Mouse (Mus musculus) intestine, embryonic 16.5 days (tissue): Measurements from ENCODE around the gene Gm960. TPM values are rescaled to one million over a fixed set of nuclear protein-coding genes. Genes with fewer than 3 reads are reported as not detected.

Experiments
- ATAC-seq: fragments of 200-750 bp; cut with Nextera tagmentation; 2 replicates; pipeline ENCODE4 v1.8.0; 2017; ENCODE audit warnings: moderate TSS enrichment, moderate library complexity
- H3K27ac ChIP-seq: fragments of 300-500 bp; sonication (generic); 2 replicates; pipeline ENCODE4 v1.5.1; 2014; ENCODE audit warnings: mild to moderate bottlenecking, low read length
- H3K27me3 ChIP-seq: fragments of 300-500 bp; sonication (generic); replicated peaks from 2 replicates; pipeline ENCODE4 v1.6.1; 2014; ENCODE audit warnings: low read length, control low read depth, mixed read lengths; ENCODE audit not compliant: control insufficient read depth, insufficient read depth
- H3K36me3 ChIP-seq: fragments of 300-500 bp; sonication (generic); 2 replicates; pipeline ENCODE4 v1.6.1; 2014; ENCODE audit warnings: low read length, control low read depth; ENCODE audit not compliant: control insufficient read depth, insufficient read depth
- H3K4me1 ChIP-seq: fragments of 300-500 bp; sonication (generic); 2 replicates; pipeline ENCODE4 v1.6.1; 2014; ENCODE audit warnings: low read length, control low read depth, mixed read lengths; ENCODE audit not compliant: control insufficient read depth, insufficient read depth
- H3K4me2 ChIP-seq: fragments of 300-500 bp; sonication (generic); 2 replicates; pipeline ENCODE4 v1.6.1; 2014; ENCODE audit warnings: low read depth, low read length, control low read depth
- H3K4me3 ChIP-seq: fragments of 300-500 bp; sonication (generic); 2 replicates; pipeline ENCODE4 v1.5.1; 2014; ENCODE audit warnings: mild to moderate bottlenecking, low read length
- H3K9ac ChIP-seq: fragments of 300-500 bp; sonication (generic); 2 replicates; pipeline ENCODE4 v1.6.1; 2014; ENCODE audit warnings: low read depth, low read length
- H3K9me3 ChIP-seq: fragments of 300-500 bp; sonication (generic); 2 replicates; pipeline ENCODE4 v1.6.1; 2016; ENCODE audit warnings: low read length, control low read depth; ENCODE audit not compliant: control insufficient read depth
- WGBS: fragments of 180-500 bp; shearing (Covaris S2); extraction: QIAGEN DNeasy Blood & Tissue Kit; methylation state at CpG from one replicate; pipeline ENCODE4 v1.1.7; 2014; 5-methylcytosine and 5-hydroxymethylcytosine counted together
- polyA plus RNA-seq: library from polyadenylated mRNA; unstranded; fragments of >200 nt; fragmentation: Nextera tagmentation; extraction: Ambion mirVana; gene quantifications from 2 replicates; pipeline ENCODE4 v1.2.1, GENCODE M21; 2015

Gm960 gene
- polyA plus RNA-seq, 1 experiment from 2014 or later = 2.1 TPM

- Histone ChIP-seq H3K4me1 (no peaks in the 10 kb centered on the region), H3K9me3 (no peaks in the 10 kb centered on the region), H3K4me2 (no peak overlapping the region), H3K9ac (no peak overlapping the region), H3K4me3 (no peak overlapping the region), H3K27ac (no peak overlapping the region), H3K36me3 (no peaks in the 10 kb centered on the region), H3K27me3 (no peaks in the 10 kb centered on the region)
- WGBS = 92% methylated on average over 5 of the region's 5 CpGs
- ATAC-seq = no peak
Observed at GRCm38 (mm10) chr19:4739762-4740161, 41.3 kb upstream of the Gm960 start.

GRCm38 (mm10) chr19:4739053-4739452, 40.6 kb upstream of the Gm960 start:
- WGBS = 92% methylated on average over 11 of the region's 11 CpGs
- no peak for ATAC-seq
- H3K4me1 ChIP-seq = no peaks in the 10 kb centered on the region
- no peak overlapping the region for H3K9ac ChIP-seq
- no peak overlapping the region for H3K4me3 ChIP-seq
- no peak overlapping the region for H3K27ac ChIP-seq
- H3K27me3 ChIP-seq = no peaks in the 10 kb centered on the region
- H3K9me3 ChIP-seq = no peaks in the 10 kb centered on the region
- H3K36me3 ChIP-seq = no peaks in the 10 kb centered on the region
- H3K4me2 ChIP-seq = no peak overlapping the region

DNA sequence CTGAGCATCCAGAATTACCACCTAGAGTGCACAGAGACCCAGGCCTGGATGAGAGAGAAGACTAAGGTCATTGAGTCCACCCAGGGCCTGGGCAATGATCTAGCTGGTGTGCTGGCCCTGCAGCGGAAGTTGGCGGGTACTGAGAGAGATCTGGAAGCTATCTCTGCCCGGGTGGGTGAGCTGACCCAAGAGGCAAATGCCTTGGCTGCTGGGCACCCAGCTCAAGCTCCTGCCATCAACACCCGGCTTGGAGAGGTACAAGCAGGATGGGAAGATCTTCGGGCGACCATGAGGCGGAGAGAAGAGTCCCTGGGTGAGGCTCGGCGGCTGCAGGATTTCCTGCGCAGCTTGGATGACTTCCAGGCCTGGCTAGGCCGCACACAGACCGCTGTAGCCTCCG, 39.4 kb upstream of the Gm960 start:
- Histone ChIP-seq H3K36me3 (no peaks in the 10 kb centered on the region), H3K4me2 (no peak overlapping the region), H3K4me1 (no peaks in the 10 kb centered on the region), H3K27me3 (no peaks in the 10 kb centered on the region), H3K4me3 (no peak overlapping the region), H3K27ac (no peak overlapping the region), H3K9ac (no peak overlapping the region), H3K9me3 (no peaks in the 10 kb centered on the region)
- ATAC-seq = no peak
- WGBS = 85% methylated on average over 13 of the region's 13 CpGs

DNA sequence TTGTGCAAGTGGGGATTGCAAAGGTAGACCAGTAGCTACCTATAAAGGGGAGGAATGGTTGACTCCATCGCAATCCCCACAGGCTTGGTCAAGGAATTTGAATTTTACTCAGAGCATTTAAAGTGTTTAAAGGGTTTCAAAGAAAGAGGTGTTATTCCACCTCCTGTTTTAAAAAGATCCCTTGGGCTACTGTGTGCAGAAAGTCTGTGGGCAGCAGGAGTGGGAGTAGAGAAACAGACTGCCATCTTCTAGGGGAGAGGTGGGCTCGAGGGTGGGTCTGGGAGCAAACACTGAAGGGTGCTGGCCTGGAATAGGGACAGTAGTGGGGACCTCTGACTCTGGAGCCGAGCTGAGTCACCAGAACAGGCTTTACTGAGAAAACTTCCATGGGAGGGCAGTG, 34.6 kb upstream of the Gm960 start:
- no peak overlapping the region for H3K4me3 ChIP-seq
- no peaks in the 10 kb centered on the region for H3K27me3 ChIP-seq
- no peak overlapping the region for H3K4me2 ChIP-seq
- H3K9me3 ChIP-seq = no peaks in the 10 kb centered on the region
- WGBS = 86% methylated on average over 3 of the region's 3 CpGs
- no peak for ATAC-seq
- H3K27ac ChIP-seq = no peak overlapping the region
- no peak overlapping the region for H3K9ac ChIP-seq
- H3K4me1 ChIP-seq = no peaks in the 10 kb centered on the region
- no peaks in the 10 kb centered on the region for H3K36me3 ChIP-seq

- no peak overlapping the region for H3K27ac ChIP-seq
- H3K4me1 ChIP-seq = no peaks in the 10 kb centered on the region
- no peak overlapping the region for H3K9ac ChIP-seq
- H3K36me3 ChIP-seq = no peaks in the 10 kb centered on the region
- no peak overlapping the region for H3K4me3 ChIP-seq
- no peak for ATAC-seq
- no peak overlapping the region for H3K4me2 ChIP-seq
- WGBS = 84% methylated on average over 9 of the region's 9 CpGs
- H3K27me3 ChIP-seq = no peaks in the 10 kb centered on the region
- H3K9me3 ChIP-seq = no peaks in the 10 kb centered on the region
Observed at GRCm38 (mm10) chr19:4729186-4729585, 30.7 kb upstream of the Gm960 start.

DNA sequence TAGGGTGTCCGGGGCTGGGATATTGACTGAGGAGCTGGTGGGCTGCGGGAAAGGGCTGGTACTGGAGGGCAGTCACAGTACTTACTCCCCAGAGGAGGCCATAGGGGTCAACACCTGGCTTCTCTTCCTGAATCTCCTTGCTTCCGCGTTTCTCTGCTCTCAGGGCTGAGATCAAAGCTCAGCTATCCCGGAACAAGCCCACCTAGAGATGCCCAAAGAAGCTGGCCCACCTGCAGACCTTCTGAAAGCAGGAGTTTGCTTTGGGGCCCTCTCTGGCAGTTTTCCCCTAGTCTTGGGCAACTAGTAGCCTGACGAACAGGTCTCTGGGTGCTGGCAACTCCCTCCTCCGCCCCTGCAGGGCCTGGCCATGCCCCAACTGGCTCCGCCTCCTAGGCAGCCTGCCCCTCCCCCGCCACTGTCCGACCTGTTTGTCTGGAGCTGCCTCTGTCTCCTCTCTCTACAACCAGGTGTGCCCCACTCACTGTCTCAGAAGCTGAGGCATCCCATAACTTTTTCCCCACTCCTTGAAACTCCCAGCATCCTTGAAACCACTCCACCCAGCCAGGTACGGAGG, 22.3 kb upstream of the Gm960 start:
- Histone ChIP-seq H3K27me3 (no peaks in the 10 kb centered on the region), H3K4me3 (peak overlapping the region; percentile 40), H3K9ac (peak overlapping the region; percentile 58), H3K36me3 (no peaks in the 10 kb centered on the region), H3K27ac (peak overlapping the region; percentile 41; the same call in 1 of the 2 replicates), H3K9me3 (no peaks in the 10 kb centered on the region), H3K4me2 (peak overlapping the region; percentile 51), H3K4me1 (peaks cover 8% of the 10 kb centered on the region; the same call in 1 of the 2 replicates)
- WGBS = 17% methylated on average over 11 of the region's 11 CpGs
- ATAC-seq = peak; percentile 86

DNA sequence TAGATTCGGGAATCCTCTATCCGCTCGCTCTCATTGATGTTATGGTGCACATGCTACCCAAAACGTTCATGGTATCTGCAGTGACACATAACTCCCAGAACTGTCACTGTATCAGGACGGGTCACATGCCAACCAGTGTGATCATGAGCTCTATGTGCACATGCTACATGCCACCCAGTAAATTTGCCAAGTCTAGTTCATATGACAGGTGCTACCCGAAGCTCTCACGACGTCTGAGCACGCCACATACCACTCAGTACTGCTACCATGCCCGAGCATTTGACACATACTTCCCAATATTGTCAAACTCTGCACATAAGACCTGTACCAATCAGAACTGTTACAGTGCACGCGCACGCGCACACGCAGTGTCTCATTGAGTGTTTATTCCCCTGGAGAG, 21.6 kb upstream of the Gm960 start:
- H3K36me3 ChIP-seq = no peaks in the 10 kb centered on the region
- peaks cover 8% of the 10 kb centered on the region; the same call in 1 of the 2 replicates for H3K4me1 ChIP-seq
- no peak for ATAC-seq
- H3K27me3 ChIP-seq = no peaks in the 10 kb centered on the region
- WGBS = 77% methylated on average over 15 of the region's 15 CpGs
- peak overlapping the region; percentile 58; the same call in 1 of the 2 replicates for H3K9ac ChIP-seq
- peak overlapping the region; percentile 40 for H3K4me3 ChIP-seq
- H3K27ac ChIP-seq = no peak overlapping the region
- no peaks in the 10 kb centered on the region for H3K9me3 ChIP-seq
- peak overlapping the region; percentile 51 for H3K4me2 ChIP-seq

GRCm38 (mm10) chr19:4719351-4719764, 20.9 kb upstream of the Gm960 start:
- 0 out of 2 replicates have a peak overlapping the region, but pooled peaks have one; percentile 21 for H3K27ac ChIP-seq
- ATAC-seq = peak; percentile 79

DNA sequence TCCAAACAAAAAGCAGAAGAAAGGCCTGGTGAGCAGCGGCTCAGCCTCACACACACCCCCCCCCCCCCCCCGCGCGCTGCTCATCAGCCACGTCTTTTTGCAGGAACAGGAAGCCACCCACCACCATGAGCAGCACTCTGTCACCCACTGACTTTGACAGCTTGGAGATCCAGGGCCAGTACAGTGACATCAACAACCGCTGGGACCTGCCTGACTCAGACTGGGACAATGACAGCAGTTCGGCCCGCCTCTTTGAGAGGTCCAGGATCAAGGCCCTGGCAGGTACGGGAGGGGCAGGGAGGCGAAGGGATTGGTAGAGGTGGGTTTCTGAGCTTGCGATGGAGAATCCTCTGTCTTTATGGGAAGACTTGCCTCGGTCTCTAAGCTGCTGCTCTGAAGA, 20.2 kb upstream of the Gm960 start:
- Histone ChIP-seq H3K9ac (no peak overlapping the region), H3K27ac (no peak overlapping the region), H3K4me3 (no peak overlapping the region), H3K9me3 (no peaks in the 10 kb centered on the region), H3K4me1 (peaks cover 8% of the 10 kb centered on the region; the same call in 1 of the 2 replicates), H3K27me3 (peaks cover 8% of the 10 kb centered on the region), H3K4me2 (no peak overlapping the region; the same call in 1 of the 2 replicates), H3K36me3 (no peaks in the 10 kb centered on the region)
- 26% methylated on average over 12 of the region's 12 CpGs for WGBS
- no peak for ATAC-seq

More at GRCm38 (mm10) chr19:4719351-4719764, 20.9 kb upstream of the Gm960 start:
- H3K9ac ChIP-seq = no peak overlapping the region
- H3K4me1 ChIP-seq = peaks cover 8% of the 10 kb centered on the region; the same call in 1 of the 2 replicates
- H3K4me2 ChIP-seq = no peak overlapping the region
- no peak overlapping the region for H3K4me3 ChIP-seq
- H3K36me3 ChIP-seq = no peaks in the 10 kb centered on the region
- peaks cover 3% of the 10 kb centered on the region; the same call in 1 of the 2 replicates for H3K27me3 ChIP-seq
- WGBS = 22% methylated on average over 5 of the region's 5 CpGs
- no peaks in the 10 kb centered on the region for H3K9me3 ChIP-seq

GRCm38 (mm10) chr19:4717281-4717680, 18.8 kb upstream of the Gm960 start:
- ATAC-seq = no peak

More at GRCm38 (mm10) chr19:4717281-4717680, 18.8 kb upstream of the Gm960 start:
- Histone ChIP-seq H3K27me3 (peaks cover 18% of the 10 kb centered on the region), H3K4me2 (no peak overlapping the region), H3K27ac (no peak overlapping the region), H3K4me1 (peaks cover 8% of the 10 kb centered on the region; the same call in 1 of the 2 replicates), H3K9ac (no peak overlapping the region), H3K9me3 (no peaks in the 10 kb centered on the region), H3K4me3 (no peak overlapping the region), H3K36me3 (no peaks in the 10 kb centered on the region)
- WGBS = 92% methylated on average over 2 of the region's 2 CpGs
